Mouse (Mus musculus) forebrain, postnatal 0 days (tissue): ENCODE measurements around the gene Paqr7. TPM values are rescaled to one million over a fixed set of nuclear protein-coding genes. Genes with fewer than 3 reads are reported as not detected.
"Not testable (repeated sequence)": the region's sequence is repeated elsewhere in the genome, so short reads cannot be mapped to it uniquely, and the experiment has no call there.

Experiments used
- ATAC-seq: fragments of 200-750 bp; cut with Nextera tagmentation; 2 replicates; pipeline ENCODE4 v1.8.0; 2017; ENCODE audit warnings: mild to moderate bottlenecking, moderate library complexity
- DNase-seq: peaks from one replicate; pipeline ENCODE4 v3.0.0-alpha.2; 2015
- H3K27ac ChIP-seq: fragments of 300-500 bp; sonication (generic); 2 replicates; pipeline ENCODE4 v1.5.1; 2014; ENCODE audit warnings: low read depth, mild to moderate bottlenecking, antibody characterized with exemption, low read length, moderate library complexity, mixed read lengths
- H3K27me3 ChIP-seq: fragments of 300-500 bp; sonication (generic); 2 replicates; pipeline ENCODE4 v1.6.1; 2014; ENCODE audit warnings: mild to moderate bottlenecking, low read length, mixed read lengths; ENCODE audit not compliant: insufficient read depth
- H3K36me3 ChIP-seq: fragments of 300-500 bp; sonication (generic); 2 replicates; pipeline ENCODE4 v1.6.1; 2014; ENCODE audit warnings: mild to moderate bottlenecking, moderate library complexity; ENCODE audit not compliant: insufficient read depth
- H3K4me1 ChIP-seq: fragments of 300-500 bp; sonication (generic); 2 replicates; pipeline ENCODE4 v1.6.1; 2014; ENCODE audit warnings: antibody characterized with exemption; ENCODE audit not compliant: insufficient read depth
- H3K4me2 ChIP-seq: fragments of 300-500 bp; sonication (generic); 2 replicates; pipeline ENCODE4 v1.6.1; 2014; ENCODE audit warnings: low read depth, mild to moderate bottlenecking, moderate library complexity
- H3K4me3 ChIP-seq: fragments of 300-500 bp; sonication (generic); 2 replicates; pipeline ENCODE4 v1.5.1; 2014; ENCODE audit warnings: low read depth, low read length, mixed read lengths
- H3K9ac ChIP-seq: fragments of 300-500 bp; sonication (generic); 2 replicates; pipeline ENCODE4 v1.6.1; 2014; ENCODE audit warnings: mild to moderate bottlenecking
- H3K9me3 ChIP-seq: fragments of 300-500 bp; sonication (generic); 2 replicates; pipeline ENCODE4 v1.6.1; 2016; ENCODE audit warnings: low read length
- CTCF ChIP-seq: sonication (generic); IDR thresholded peaks from 2 replicates; pipeline ENCODE4 v1.5.1; 2016; ENCODE audit warnings: antibody characterized with exemption, control low read depth, low read depth
- WGBS: fragments of 180-500 bp; shearing (Covaris S2); extraction: QIAGEN DNeasy Blood & Tissue Kit; methylation state at CpG from one replicate; pipeline ENCODE4 v1.1.7; 2014; 5-methylcytosine and 5-hydroxymethylcytosine counted together
- polyA plus RNA-seq: library from polyadenylated mRNA; unstranded; fragments of >200 nt; fragmentation: Nextera tagmentation; extraction: Ambion mirVana; gene quantifications from 2 replicates; pipeline ENCODE4 v1.2.1, GENCODE M21; 2015
- total RNA-seq: library from RNA; depleted of rRNA; stranded (reverse); fragments of >200 nt; gene quantifications from 2 replicates; pipeline ENCODE4 v1.2.3, GENCODE M21; 2014

Gene Paqr7
- total and polyA plus RNA-seq, 2 experiments from 2014 or later: 28.1 to 36.6 TPM

- Histone ChIP-seq H3K36me3 (no peaks in the 10 kb centered on the region), H3K9ac (no peak overlapping the region), H3K27ac (peak overlapping the region; percentile 23; the same call in 1 of the 2 replicates), H3K27me3 (no peaks in the 10 kb centered on the region), H3K9me3 (no peaks in the 10 kb centered on the region), H3K4me3 (no peak overlapping the region), H3K4me1 (no peaks in the 10 kb centered on the region; the same call in none of the 2 replicates), H3K4me2 (no peak overlapping the region)
- 66% methylated on average over 16 of the region's 16 CpGs for WGBS
- peak; percentile 28; the same call in 1 of the 2 replicates for ATAC-seq
- DNase-seq: peak; percentile 39
- no peak for TF ChIP-seq CTCF
Observed at GRCm38 (mm10) chr4:134494780-134495545, 1.5 kb upstream of the Paqr7 start.

GRCm38 (mm10) chr4:134495546-134495923, 962 bp upstream of the Paqr7 start:
- Histone ChIP-seq H3K4me1 (no peaks in the 10 kb centered on the region; the same call in none of the 2 replicates), H3K9me3 (no peaks in the 10 kb centered on the region), H3K27me3 (no peaks in the 10 kb centered on the region), H3K27ac (no peak overlapping the region), H3K4me2 (no peak overlapping the region), H3K36me3 (no peaks in the 10 kb centered on the region), H3K4me3 (no peak overlapping the region), H3K9ac (no peak overlapping the region)
- no peak for TF ChIP-seq CTCF
- 64% methylated on average over 5 of the region's 5 CpGs for WGBS
- DNase-seq: no peak
- ATAC-seq: no peak

GRCm38 (mm10) chr4:134497223-134497622, 726 bp downstream of the Paqr7 start:
- TF ChIP-seq CTCF: no peak; the same call in 1 of the 2 replicates
- peak overlapping the region; percentile 73 for H3K27ac ChIP-seq

GRCm38 (mm10) chr4:134497986-134498731, 1.7 kb downstream of the Paqr7 start:
- H3K9ac ChIP-seq: peak overlapping the region; percentile 73; the same call in 1 of the 2 replicates
- H3K4me2 ChIP-seq: peak overlapping the region; percentile 94
- DNase-seq: peak; percentile 51
- peak overlapping the region; percentile 49 for H3K4me3 ChIP-seq
- no peaks in the 10 kb centered on the region; the same call in none of the 2 replicates for H3K4me1 ChIP-seq
- H3K9me3 ChIP-seq: no peaks in the 10 kb centered on the region
- H3K27ac ChIP-seq: peak overlapping the region; percentile 73
- no peaks in the 10 kb centered on the region for H3K27me3 ChIP-seq
- WGBS: 47% methylated on average over 12 of the region's 12 CpGs
- ATAC-seq: peak; percentile 47
- H3K36me3 ChIP-seq: no peaks in the 10 kb centered on the region
- TF ChIP-seq CTCF: no peak

More at GRCm38 (mm10) chr4:134497223-134497622, 726 bp downstream of the Paqr7 start:
- peak; percentile 41 for DNase-seq
- Histone ChIP-seq H3K9ac (peak overlapping the region; percentile 73), H3K4me2 (peak overlapping the region; percentile 94), H3K9me3 (no peaks in the 10 kb centered on the region), H3K27me3 (no peaks in the 10 kb centered on the region), H3K36me3 (no peaks in the 10 kb centered on the region), H3K4me1 (no peaks in the 10 kb centered on the region; the same call in none of the 2 replicates), H3K4me3 (peak overlapping the region; percentile 49)
- 8% methylated on average over 6 of the region's 6 CpGs for WGBS
- ATAC-seq: peak; percentile 69

GRCm38 (mm10) chr4:134498983-134499382, 2.5 kb downstream of the Paqr7 start:
- not testable (repeated sequence) for DNase-seq, H3K4me2 ChIP-seq, ATAC-seq, H3K9me3 ChIP-seq, H3K9ac ChIP-seq, H3K27ac ChIP-seq, H3K4me3 ChIP-seq, H3K36me3 ChIP-seq, H3K27me3 ChIP-seq, H3K4me1 ChIP-seq
- 88% methylated on average over 6 of the region's 6 CpGs for WGBS

- no peak overlapping the region for H3K9ac ChIP-seq
- no peaks in the 10 kb centered on the region for H3K36me3 ChIP-seq
- H3K4me2 ChIP-seq: no peak overlapping the region
- no peaks in the 10 kb centered on the region; the same call in 1 of the 2 replicates for H3K4me1 ChIP-seq
- H3K27me3 ChIP-seq: no peaks in the 10 kb centered on the region
- no peak for TF ChIP-seq CTCF
- no peak overlapping the region for H3K27ac ChIP-seq
- ATAC-seq: no peak
- WGBS: 95% methylated on average over 6 of the region's 6 CpGs
- DNase-seq: no peak
- no peak overlapping the region for H3K4me3 ChIP-seq
- H3K9me3 ChIP-seq: no peaks in the 10 kb centered on the region
Observed at GRCm38 (mm10) chr4:134501095-134501494, 4.6 kb downstream of the Paqr7 start.
